Mouse (Mus musculus) myocyte (in vitro differentiated cells): ENCODE data around the gene Thbs3.

Experiments used
- POLR2A ChIP-seq: IDR thresholded peaks from one replicate; pipeline ENCODE4 v1.6.1; 2011; ENCODE audit warnings: low read depth, mild to moderate bottlenecking, control low read depth, moderate library complexity; ENCODE audit not compliant: insufficient read length
- POLR2AphosphoS2 ChIP-seq: IDR thresholded peaks from one replicate; pipeline ENCODE4 v1.6.1; 2011; ENCODE audit warnings: low read depth, control low read depth; ENCODE audit not compliant: insufficient read length
- USF1 ChIP-seq: IDR thresholded peaks from one replicate; pipeline ENCODE4 v1.6.1; 2011; ENCODE audit warnings: low read depth, mild to moderate bottlenecking, control low read depth, moderate library complexity

DNA sequence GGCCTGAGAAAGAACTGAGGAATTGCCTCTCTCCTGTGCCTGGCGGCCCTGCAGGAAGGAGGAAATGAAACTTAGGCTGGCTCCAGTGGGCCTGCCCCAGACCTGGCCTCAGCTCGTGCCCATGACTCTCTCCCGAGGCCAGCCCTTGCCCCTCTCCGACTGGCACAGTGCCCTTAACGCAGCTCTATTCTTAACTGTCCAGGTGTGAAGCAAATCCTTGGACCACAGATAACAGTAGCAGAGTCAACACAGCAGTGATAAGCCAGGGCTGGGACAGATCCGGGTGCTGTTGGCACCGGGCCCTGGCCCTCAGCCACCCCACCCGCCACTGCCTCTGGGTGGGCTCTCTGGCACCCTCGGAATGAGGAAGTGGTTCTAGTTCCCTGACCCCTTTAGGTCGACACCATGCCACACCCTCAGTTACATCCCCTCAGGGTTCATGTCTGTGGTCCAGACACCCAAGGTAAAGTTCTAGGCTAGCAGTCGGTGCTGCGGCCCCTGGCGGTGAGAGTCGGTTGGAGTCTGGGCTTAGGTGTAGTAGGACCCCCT, 18.7 kb downstream of the Thbs3 start:
- TF ChIP-seq POLR2A (no peak), USF1 (no peak), POLR2AphosphoS2 (no peak)
